Mouse (Mus musculus): ENCODE data around the gene Ptpn23.
"Not testable (repeated sequence)": the region's sequence is repeated elsewhere in the genome, so short reads cannot be mapped to it uniquely, and the experiment has no call there.

Ptpn23 gene

DNA sequence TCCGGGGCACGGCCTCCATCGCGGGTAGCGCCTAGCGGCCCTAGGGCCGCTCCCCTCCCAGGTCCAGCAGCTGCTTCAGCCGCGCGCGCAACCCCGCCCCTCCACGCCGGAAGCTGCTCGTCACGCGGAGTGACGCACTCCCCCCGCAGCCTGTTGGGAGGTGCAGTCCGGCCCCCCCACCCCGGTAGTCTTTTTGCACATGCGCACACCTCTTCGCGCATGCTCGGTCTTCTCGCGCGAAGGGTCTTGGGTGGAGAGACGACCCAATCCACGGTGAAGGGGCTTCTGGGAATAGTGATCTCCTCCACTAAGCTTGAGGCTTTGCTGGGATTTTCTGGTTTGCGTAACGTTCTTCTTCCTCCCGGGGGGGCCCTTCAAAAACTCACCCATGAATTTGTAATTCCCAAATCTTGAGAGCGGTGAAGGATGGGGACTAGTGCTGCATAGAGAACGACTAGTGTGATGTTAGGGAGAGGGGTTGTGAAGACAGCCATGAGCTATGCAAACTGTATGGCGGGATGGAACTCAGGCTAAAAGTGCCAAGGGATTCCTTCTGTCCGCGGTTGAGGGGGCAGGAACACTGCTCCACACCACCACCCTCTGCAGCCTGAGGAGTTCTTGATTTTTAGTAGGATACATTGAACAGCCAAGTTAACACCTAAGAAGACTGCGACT lies at the start of gene Ptpn23:
TSS of gene Ptpn23 (minus strand) at position 115 of the 675 bp plus-strand sequence.
- peak; percentile 95 for DNase-seq

DNA sequence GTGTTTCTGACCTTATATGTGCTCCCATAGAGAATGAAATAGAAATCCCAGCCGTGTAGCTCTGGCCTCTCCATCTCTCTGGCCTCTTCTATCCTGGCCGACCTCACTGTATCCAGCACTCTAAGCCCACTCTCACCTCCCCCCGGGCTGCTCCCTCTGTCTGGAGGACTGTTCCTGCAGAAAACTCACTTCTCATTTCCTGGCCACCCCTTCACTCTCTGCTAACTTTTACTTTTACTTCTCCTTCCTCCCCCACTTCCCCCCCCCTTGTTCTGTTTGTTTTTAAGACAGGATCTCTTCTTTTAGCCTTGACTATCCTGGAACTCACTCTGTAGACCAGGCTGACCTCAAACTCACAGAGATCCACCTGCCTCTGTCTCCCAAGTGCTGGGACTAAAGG lies 44.5 kb upstream of the Ptpn23 start:
- no peak for DNase-seq

DNA sequence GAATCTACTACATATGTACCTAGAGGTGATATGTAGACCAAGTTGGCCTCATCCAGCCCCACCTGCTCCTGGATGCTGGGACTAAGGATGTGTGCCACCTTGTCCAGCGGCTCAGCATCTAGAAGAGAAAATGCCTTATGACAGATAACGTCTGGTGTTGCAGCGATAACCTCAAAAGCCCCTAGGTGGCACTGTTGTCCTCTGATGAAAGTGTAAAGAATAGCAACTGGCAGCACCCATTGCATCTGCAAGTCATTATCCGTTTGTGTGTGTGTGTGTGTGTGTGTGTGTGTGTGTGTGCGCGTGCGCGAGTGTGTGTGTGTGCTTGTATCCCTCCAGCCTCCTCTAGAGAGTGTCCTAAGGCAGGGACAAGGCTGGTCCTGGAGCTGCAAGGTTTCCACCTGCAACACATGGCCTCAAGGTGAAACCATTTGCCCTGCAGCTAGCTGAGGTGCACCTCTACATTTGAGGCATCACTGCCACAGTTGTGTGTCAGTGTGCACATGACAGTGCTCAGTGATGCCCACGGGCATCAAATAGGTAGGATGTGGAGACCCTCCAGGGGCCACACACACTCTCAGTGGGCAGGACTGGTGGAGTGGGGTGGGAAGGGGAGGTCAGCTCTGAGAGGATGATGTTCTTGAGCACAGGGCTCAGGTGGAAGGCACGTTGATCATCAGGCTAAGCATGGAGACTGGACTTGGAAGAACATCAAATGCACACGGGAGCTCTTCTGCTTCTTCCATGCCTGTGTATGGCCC lies 41.0 kb upstream of the Ptpn23 start:
- DNase-seq = peak; percentile 73

DNA sequence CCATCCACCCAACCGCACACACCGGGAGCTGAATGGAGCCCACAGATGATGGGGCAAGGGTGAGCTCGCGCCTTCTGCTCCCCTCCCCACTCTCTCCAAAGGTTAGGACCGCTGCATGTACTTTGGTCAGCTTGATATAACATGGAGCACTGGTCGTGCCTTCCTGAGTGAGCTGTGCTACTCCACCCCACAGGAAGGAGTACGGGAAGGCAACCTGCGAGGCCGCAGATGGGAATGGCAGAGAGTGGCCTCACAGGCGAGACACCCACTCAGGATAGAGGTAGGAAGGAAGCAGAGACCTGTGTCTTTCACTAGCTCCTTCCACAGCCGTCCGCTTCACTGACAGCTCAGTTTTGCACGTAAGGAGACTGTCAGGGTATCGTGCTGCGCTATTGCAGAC lies 40.3 kb upstream of the Ptpn23 start:
- no peak for DNase-seq

DNA sequence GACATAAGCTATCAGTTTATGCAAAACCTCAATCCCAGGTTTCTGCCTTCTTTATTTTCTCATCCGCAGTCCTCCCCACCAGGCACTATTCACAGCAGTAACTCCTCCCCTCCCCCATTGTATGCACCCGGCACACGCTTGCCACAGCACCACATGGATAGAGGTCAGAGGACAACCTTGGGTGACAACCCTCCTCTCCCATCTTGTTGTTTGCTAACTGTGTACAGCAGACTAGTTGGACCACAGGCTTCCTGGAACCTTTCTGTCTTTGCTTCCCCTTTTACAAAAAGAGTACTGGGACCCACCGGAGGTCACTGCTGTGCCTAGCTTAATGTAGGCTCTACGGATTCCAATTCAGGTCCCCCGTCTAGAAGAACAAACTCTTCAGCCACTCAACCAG lies 32.5 kb upstream of the Ptpn23 start:
- no peak for DNase-seq

DNA sequence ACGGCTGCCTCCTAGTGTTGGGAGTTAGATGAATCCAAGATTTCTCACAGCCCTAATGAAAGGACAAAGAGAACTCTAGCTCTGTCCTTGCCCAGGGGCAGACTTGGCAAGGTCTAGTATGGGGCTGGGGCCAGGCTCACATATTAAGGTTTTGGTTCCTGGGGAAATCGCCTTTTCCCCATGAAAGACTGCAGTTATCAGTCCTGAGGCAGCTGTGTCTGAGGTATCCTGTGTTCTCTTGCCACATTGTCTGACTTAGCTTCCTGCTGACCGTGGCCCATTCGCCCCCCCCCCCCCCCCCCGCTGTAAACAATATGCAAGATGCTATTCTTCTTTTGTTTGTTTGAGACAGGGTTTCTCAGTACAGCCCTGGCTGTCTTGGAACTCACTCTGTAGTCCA lies 32.0 kb upstream of the Ptpn23 start:
- no peak for DNase-seq

DNA sequence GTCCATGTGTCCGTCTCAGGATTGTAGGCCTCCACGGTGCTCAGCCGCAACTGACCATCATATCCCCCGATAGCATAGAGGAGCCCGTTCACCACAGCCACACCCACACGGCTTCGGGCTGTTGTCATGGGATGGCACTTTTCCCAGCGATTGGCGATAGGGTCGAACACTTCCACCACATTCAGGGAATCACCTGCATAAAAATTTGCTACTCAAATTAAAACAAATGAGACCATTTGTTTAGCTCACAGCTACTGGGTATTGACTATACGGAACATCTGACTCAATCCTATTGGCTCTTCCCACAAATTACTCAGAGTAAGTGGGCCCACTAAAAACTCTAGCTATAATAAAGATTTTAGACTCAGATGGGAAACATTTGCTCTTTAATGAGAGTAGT lies 28.0 kb upstream of the Ptpn23 start:
- DNase-seq = no peak

DNA sequence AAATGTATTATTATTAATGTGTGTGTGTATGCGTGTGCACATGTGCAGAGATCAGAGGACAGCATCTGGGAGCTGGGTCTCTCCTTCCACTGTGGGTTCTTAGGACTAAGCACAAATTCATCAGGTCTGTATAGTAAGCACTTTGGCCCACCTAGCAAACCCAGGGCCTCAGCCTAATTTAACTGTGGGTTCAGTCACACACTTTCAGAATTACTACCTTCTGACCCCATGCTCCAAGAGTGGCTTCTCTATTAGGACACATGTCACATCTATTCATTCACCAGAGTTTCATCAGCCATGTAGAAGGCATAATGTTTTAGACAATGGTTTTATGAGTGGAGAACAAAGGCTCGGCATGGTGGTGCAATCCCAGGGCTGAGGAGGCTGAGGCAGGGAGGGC lies 25.0 kb upstream of the Ptpn23 start:
- no peak for DNase-seq

DNA sequence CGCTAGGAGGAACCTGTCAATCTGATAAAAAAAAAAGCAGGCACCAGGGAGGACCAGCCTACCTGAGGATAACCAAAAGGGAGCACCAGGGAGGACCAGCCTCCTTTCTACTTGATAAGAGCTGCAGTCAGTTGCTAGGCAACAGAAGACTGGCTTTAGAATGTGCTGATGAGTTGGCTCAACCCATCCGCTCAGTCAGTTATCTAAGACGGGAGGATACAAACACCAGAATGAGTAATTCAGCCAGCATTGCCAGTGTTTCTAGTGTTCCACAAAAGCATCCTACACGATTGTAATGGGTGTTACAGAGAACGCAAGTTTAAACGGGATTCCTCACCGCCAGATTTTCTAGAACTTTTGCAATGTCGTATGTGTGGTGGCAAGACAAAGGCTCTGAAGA lies 23.2 kb upstream of the Ptpn23 start:
- peak; percentile 74 for DNase-seq

DNA sequence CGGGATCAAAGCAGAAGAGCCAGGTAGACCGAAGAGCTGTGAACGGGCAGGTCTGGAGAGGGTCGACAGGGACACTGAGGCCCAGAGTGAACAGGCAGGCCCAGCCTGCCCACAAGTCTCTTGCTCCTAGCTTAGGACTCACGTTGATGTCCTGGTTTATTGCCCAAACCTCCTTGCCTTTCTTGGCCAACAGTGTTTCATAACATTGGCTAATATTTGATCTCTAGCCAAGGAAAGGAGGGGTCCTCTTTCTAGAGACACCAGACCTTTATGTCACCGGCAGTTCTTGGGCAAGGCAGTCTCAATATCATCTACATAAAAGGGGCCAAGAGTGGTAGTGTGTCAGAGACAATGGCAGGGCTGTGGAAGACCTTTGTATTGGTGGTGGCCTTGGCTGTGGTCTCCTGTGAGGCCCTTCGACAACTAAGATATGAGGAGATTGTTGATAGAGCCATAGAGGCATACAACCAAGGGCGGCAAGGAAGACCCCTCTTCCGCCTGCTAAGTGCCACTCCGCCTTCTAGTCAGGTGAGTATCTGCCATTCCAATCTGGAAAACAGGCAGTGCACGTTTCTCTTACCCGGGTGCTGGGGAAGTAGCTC lies 11.6 kb upstream of the Ptpn23 start, which contains the start of gene Ngp:
TSS of gene Ngp (plus strand) at position 237 of the 602 bp plus-strand sequence.
- DNase-seq = no peak

DNA sequence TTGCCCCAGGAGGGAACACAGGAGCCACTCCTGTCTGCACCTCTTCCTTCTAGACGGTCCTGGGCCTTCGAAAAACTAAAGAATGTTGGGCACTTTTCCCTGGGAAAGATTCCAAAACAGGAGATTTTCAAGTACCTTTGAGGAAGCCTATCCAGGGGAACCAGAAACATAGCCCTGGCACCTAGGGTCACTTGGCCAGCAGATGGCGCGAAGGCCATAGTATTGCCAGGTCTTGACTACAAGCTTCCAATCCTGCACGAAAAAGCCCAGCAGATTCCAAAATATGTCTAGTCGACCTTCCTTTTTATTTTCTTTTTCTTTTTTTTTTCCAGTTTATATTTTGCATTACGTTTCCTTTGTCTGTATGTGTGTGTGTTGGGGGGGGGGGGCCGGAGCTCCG lies 5.8 kb upstream of the Ptpn23 start:
- DNase-seq = no peak

DNA sequence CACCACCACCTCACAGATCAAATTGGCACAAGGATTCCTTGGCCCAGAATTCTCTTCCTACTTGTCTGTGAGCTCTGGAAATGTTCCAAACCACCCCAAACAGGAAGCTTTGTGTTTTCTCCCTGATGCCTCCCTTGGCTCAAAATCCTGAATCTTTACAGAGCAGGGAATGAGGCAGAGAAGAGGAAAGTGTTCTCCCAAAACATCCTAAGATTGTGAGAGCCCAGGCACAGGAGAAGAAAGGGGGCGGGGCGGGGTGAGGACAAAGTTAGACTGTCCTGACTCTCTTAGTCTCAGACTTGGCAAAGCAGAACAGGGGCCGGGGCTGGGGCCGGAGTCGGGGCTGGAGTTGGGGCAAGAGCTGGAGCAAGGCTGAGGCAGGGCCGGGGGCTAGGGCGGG lies 4.9 kb upstream of the Ptpn23 start:
- DNase-seq = no peak

DNA sequence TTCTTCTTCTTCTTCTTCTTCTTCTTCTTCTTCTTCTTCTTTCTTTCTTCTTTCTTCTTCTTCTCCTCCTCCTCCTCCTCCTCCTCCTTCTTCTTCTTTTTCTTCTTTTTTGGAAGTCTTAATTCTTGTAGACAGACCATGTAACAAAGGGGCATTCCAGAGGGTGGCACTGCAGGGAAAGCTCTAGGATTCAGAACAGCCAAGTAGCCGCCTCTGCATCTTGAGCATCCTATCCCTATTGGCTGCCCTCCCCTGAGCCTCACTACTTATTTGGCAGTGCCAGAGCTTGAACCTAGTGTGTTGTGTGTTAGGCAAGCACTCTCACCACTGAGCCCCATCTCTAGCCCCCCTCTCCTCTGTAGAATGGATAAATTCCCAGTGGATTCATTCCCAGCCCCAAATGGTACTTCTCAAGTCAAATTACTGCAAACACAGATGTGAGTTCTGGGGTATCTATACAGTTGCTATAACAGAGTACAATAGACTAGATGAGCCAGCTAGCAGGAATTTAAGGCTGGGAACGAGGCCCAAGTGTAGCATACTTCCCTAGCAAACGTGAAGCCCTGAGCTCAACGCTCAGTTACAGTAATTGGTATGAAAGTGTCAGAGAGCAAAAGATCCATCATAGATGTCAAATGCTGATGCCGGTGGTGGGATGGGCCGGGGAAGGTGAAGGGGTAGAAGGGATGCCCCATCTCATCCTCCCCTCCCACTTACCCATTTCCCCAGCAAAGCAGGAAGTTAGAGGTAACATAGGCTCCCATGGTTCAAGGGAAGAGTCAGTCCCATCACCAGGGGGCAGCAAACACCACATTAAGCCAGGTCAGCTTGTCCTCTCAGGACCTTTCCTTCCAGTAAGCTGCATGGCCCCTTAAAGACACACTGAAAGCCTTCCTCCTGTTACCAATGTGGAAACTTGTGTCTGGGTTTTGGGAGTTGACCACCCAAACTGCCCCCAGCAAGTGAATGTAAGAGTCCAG lies 3.2 kb upstream of the Ptpn23 start:
- DNase-seq = peak; percentile 72

DNA sequence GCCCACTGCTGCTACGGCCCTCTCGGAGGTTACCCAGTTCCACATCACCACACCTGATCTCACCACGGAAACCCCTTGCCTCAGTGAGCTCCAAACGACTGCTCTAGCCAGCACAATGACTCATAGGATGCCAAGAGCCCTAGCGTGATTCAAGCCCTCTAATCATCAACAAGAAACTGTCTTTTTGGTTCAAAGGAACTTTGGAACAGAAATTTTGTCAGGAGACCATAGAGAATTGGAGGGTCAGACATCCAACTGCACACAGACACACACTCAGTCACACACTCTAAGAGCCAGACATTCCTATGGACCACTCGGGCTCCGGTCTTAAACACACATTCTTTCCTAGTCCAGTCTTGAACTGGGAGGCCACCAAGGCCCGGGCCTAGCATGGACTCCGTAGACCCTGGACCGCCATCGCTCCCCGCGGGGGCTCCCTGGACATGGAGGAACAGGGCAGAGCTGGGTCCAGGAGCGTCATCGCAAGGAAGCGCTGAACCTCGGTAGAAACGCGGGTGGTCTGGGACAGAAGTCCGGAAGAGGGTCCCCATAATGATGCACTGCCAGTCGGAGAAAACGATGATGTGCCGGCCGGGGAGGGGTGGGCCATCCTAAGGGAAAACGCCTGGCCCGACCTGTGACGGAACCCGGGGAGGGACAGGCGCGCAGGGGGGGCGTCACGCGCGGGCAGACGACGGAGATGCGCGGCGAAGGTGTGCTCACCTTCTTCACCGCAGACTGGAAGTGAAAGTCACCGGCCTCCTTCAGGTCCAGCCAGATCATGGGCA lies 508 bp downstream of the Ptpn23 start:
- DNase-seq = no peak

DNA sequence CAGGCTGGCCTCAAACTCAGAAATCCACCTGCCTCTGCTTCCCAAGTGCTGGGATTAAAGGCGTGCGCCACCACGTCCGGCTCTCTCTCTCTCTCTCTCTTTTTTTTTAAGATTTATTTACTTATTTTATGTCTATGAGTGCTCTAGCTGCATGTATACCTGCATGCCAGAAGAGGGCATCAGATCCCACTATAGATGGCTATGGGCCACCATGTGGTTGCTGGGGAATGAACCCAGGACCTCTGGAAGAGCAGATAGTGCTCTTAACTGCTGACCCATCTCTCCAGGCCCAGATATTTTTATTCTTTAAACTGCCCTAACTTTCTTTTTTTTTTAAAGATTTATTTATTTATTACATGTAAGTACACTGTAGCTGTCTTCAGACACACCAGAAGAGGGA lies 4.8 kb downstream of the Ptpn23 start:
- DNase-seq = not testable (repeated sequence)

DNA sequence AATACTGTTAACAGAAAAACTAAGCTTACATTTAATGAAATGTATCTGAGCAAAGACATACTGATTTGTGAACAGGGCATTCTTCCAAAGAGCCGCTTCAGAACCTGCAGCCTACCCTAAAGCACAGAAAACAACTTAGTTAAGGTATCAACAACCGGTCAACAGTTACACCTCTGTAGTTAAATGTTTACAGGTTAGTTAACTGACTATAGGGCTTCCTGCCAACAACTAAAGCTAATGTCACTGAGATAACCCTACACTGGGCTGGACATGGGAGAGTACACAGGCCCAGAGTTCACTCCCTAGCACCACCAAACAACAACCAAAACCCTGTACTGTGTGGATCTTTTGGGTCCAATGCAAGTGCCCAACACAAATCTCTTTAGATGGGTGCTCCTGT lies 5.3 kb downstream of the Ptpn23 start:
- no peak for DNase-seq

DNA sequence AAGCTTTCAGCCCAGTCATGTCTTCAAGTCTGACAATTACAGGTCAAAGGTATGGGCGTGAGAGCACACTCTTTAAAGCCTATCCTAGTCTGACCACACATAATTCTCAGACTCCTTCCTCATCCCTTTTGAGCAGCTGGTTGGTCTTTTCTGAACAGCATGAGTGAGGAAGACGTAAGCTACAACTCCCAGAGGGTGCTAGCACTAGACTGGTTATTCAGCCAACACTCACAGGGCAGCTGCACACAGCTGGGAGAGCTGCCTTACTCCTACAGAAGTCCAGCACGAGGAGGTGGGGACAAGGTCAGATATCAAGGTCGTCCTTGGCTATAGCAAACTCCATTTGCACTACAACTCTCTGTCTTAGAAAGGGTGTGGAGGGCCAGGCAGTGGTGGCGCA lies 7.4 kb downstream of the Ptpn23 start:
- no peak for DNase-seq

DNA sequence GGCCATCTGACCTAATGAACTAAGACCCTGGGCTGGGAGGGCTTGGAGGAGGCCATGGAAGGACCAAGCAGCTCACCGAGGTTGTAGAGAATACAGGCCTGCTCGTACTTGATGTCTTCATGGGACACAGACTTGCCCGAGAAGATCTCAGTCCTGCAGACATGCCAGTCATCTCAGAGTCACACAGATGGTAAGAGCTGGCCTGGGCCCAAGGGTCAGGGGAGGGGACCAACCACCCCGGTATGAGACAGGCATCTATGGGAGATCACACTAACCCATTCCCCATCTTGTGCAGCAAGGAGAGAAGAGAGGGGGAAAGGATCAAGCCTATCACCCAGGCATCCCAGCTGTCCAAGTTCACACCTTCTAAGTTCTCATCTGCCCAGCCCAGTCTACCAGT lies 14.7 kb downstream of the Ptpn23 start:
- DNase-seq = no peak

DNA sequence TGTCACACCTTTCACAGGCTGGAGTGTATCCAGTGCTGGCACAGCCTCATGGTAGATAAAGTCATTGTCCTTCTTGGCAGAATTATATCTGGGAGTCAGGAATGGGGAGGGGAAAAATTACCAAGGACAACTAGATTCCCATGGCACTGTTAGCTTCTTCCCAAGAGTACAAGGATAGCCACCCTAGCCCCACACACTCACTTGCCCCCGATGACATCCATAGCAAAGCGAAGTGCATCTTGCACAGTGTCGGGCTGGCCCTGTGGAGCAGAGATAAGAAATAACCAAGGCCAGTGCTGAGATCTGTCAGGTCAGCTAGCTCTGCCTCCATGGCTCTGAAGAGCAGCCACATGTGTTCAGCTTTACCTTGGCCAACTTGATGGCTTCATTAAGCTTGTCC lies 17.2 kb downstream of the Ptpn23 start:
- no peak for DNase-seq

DNA sequence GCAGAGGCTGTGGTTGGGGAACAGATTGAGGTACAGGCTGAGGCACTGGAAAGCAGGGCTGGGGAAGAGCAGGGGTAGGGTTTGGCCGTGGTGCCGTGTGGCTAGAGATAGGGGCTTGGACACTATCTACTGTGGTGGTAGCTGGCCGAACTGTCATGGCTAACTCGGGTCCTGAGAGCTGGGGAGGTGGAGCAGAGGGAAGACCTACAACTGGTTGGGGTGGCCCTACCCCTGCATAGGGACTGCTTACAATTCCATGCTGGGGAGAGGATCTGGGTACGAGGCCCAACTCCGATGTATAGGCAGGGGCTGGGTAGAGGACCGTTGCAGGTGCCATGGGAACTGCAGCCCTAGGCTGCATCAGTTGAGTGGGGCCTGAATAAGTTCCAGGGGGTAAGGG lies 20.0 kb downstream of the Ptpn23 start:
- DNase-seq = no peak

DNA sequence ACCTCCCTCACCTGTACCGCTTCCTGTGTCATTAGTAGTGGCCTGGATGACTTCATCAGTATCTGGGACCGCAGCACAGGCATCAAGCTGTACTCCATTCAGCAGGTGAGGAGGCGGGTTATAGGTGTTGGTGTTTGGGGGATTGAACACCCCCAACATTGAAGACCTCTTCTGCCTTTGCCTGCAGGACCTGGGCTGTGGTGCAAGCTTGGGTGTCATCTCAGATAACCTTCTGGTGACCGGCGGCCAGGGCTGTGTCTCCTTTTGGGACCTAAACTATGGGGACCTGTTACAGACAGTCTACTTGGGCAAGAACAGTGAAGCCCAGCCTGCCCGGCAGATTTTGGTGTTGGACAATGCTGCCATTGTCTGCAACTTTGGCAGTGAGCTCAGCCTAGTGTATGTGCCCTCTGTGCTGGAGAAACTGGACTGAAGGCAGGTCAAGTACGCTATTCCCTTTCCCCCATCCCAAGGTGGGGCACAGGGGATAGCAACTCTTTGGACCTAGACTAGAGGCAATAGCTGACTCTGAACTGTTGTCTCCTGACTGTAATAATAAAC lies 23.6 kb downstream of the Ptpn23 start:
- DNase-seq = no peak

DNA sequence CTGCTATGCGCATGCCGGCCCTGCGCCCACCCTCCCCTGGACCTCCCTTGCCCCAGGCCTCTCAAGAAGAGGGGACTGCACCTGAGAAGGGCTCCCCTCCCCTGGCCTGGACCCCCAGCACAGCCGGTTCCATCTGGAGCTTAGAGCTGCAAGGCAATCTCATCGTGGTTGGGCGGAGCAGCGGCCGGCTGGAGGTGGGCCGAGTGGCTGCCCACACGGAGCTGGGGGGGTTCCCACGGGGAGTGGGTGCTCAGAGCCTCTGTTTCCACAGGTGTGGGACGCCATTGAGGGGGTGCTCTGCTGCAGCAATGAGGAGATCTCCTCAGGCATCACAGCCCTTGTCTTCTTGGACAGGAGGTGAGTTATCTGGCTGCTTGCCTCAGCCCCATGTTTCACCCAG lies 26.7 kb downstream of the Ptpn23 start:
- DNase-seq = no peak

Data from right cerebral cortex, adult 18-20 months (tissue).